Mouse (Mus musculus) hindbrain, embryonic 13.5 days (tissue): ENCODE measurements around the gene Fhl2. TPM values are rescaled to one million over a fixed set of nuclear protein-coding genes. Genes with fewer than 3 reads are reported as not detected.

Source experiments
- ATAC-seq: fragments of 200-750 bp; cut with Nextera tagmentation; 2 replicates; pipeline ENCODE4 v1.8.0; 2017; ENCODE audit warnings: moderate TSS enrichment; ENCODE audit not compliant: low FRiP score
- H3K27ac ChIP-seq: fragments of 300-500 bp; sonication (generic); 2 replicates; pipeline ENCODE4 v1.5.1; 2015; ENCODE audit warnings: inconsistent platforms, mild to moderate bottlenecking, moderate library complexity
- H3K27me3 ChIP-seq: fragments of 300-500 bp; sonication (generic); 2 replicates; pipeline ENCODE4 v1.6.1; 2015; ENCODE audit warnings: mild to moderate bottlenecking, inconsistent platforms
- H3K36me3 ChIP-seq: fragments of 300-500 bp; sonication (generic); 2 replicates; pipeline ENCODE4 v1.6.1; 2015; ENCODE audit warnings: mild to moderate bottlenecking, inconsistent platforms
- H3K4me1 ChIP-seq: fragments of 300-500 bp; sonication (generic); replicated peaks from 2 replicates; pipeline ENCODE4 v1.6.1; 2015; ENCODE audit warnings: inconsistent platforms
- H3K4me2 ChIP-seq: fragments of 300-500 bp; sonication (generic); 2 replicates; pipeline ENCODE4 v1.6.1; 2015; ENCODE audit warnings: inconsistent platforms, mild to moderate bottlenecking, moderate library complexity
- H3K4me3 ChIP-seq: fragments of 300-500 bp; sonication (generic); 2 replicates; pipeline ENCODE4 v1.5.1; 2015; ENCODE audit warnings: mild to moderate bottlenecking, inconsistent platforms
- H3K9ac ChIP-seq: fragments of 300-500 bp; sonication (generic); 2 replicates; pipeline ENCODE4 v1.6.1; 2015; ENCODE audit warnings: mild to moderate bottlenecking, inconsistent platforms
- H3K9me3 ChIP-seq: fragments of 300-500 bp; sonication (generic); 2 replicates; pipeline ENCODE4 v1.6.1; 2016; ENCODE audit warnings: inconsistent platforms
- WGBS: fragments of 180-500 bp; shearing (Covaris S2); methylation state at CpG from one replicate; pipeline ENCODE4 v1.1.7; 2015; 5-methylcytosine and 5-hydroxymethylcytosine counted together
- polyA plus RNA-seq: library from polyadenylated mRNA; unstranded; fragments of >200 nt; fragmentation: Nextera tagmentation; extraction: Ambion mirVana; gene quantifications from 2 replicates; pipeline ENCODE4 v1.2.1, GENCODE M21; 2015

The Fhl2 gene
- polyA plus RNA-seq, 1 experiment from 2014 or later: 19.8 TPM

DNA sequence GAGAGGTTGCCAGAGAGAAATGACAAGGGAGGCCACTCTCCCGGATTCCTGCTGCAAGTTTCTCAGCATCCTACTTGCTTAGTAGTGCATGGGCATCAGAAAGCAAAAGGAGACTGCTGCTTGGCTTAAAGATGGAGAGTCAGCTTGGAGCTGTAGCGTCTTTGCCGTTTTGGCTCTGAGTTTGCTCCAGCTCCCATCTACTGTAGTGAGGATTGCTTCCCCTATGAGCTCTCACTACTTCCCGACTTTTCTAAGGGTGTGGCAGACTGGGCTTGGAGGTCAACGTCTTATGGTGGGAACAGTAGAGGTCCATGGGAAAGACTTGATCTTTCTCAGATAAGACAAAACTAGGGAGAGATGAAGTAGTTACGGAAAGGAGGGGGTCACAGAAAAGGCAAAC lies 15.9 kb downstream of the Fhl2 start:
- 92% methylated on average over 6 of the region's 6 CpGs for WGBS
- H3K36me3 ChIP-seq: no peaks in the 10 kb centered on the region
- H3K4me1 ChIP-seq: no peaks in the 10 kb centered on the region
- no peaks in the 10 kb centered on the region for H3K27me3 ChIP-seq
- no peak overlapping the region for H3K27ac ChIP-seq
- no peak for ATAC-seq
- no peaks in the 10 kb centered on the region for H3K9me3 ChIP-seq
- no peak overlapping the region for H3K4me3 ChIP-seq
- no peak overlapping the region for H3K9ac ChIP-seq
- H3K4me2 ChIP-seq: no peak overlapping the region

DNA sequence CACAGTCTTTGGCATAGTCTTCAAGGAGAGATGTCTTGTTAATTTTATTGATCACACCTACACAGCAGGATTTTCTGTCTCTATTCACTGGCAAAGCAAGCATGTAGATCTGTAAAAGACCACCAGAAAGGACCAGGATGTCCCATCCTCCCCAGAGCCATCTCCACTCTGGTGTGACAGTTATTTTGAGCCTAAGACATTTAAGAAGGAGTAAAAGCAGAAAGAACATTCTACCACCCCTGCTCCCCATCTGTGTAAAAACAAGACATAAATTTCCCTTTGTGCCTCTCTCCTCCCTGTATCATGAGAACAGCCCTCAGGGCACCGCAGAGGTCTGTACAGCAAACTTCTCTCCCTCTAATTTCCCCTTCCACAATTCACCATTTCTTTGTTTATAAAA lies 18.0 kb downstream of the Fhl2 start:
- Histone ChIP-seq H3K27me3 (no peaks in the 10 kb centered on the region), H3K36me3 (no peaks in the 10 kb centered on the region), H3K9ac (no peak overlapping the region), H3K4me1 (no peaks in the 10 kb centered on the region), H3K9me3 (no peaks in the 10 kb centered on the region), H3K27ac (no peak overlapping the region), H3K4me2 (no peak overlapping the region), H3K4me3 (no peak overlapping the region)
- 100% methylated on average over 1 of the region's 1 CpGs for WGBS
- no peak for ATAC-seq

DNA sequence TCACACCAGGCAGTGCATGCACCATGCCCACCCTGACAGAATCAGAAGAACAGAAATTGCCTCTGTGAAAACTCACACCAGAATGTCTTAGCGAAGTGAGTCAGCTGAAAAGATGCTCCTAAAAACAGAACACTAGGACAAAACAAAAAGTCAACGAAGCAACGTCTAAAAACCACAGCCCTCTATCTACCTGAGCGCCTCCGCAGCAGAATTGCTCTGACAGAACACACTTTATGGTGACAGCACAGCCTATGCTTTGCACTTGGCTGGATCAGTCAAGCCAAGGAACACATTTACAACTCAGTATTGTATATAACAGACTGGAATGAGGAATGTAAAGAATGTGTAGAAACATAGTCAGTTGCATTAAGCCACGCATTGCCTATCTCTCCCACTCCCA lies 18.4 kb downstream of the Fhl2 start:
- Histone ChIP-seq H3K9me3 (no peaks in the 10 kb centered on the region), H3K27ac (no peak overlapping the region), H3K4me3 (no peak overlapping the region), H3K27me3 (no peaks in the 10 kb centered on the region), H3K4me2 (no peak overlapping the region), H3K4me1 (no peaks in the 10 kb centered on the region), H3K36me3 (no peaks in the 10 kb centered on the region), H3K9ac (no peak overlapping the region)
- 86% methylated on average over 6 of the region's 6 CpGs for WGBS
- ATAC-seq: no peak

DNA sequence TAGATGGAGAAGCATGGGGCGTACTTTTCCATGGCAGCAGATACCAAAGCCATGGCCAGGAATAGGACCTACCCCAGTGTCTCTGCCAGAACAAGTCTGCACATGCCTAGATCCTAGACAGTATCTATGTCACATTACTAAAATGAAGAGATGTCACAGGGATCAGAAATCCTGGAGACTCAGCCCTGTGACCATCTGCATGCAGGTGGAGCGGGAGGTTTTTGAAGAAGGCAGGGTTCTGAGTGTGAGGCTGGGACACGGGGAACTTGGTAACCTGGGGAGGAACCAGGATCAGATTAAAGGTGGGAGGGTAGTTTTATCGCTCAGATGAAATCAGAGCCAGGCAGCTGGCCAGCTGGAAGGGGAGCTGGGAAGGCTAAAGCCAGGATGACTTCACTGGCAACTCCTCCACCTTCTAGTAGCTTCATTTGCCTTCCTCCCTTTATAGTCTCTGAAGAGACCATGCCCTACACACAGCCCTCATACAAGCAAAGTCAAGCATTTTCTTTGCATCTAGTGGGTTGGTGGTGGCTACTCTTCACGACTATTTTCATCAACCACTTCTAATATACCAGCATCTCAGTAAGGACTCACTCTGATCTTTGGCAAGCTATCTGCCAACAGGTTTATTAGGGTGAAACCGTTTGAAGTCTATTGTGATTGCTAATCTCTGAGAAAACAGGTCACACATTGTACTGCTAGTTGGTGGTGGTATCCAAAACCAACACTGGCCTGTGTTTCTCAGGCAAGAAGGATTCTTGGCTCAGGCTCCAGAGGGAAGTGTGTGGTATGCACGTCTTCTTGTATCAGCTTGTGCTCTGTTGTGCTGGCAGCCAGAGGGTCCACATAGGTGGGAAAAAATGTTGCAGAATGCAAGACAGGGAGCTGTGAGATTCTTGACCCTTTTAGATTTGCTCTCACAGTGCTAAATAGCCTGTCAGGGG lies 23.2 kb downstream of the Fhl2 start:
- WGBS: 85% methylated on average over 7 of the region's 7 CpGs
- Histone ChIP-seq H3K4me1 (no peaks in the 10 kb centered on the region), H3K36me3 (no peaks in the 10 kb centered on the region), H3K4me3 (no peak overlapping the region), H3K27ac (no peak overlapping the region), H3K9ac (no peak overlapping the region), H3K4me2 (no peak overlapping the region), H3K9me3 (no peaks in the 10 kb centered on the region), H3K27me3 (no peaks in the 10 kb centered on the region)
- no peak for ATAC-seq

DNA sequence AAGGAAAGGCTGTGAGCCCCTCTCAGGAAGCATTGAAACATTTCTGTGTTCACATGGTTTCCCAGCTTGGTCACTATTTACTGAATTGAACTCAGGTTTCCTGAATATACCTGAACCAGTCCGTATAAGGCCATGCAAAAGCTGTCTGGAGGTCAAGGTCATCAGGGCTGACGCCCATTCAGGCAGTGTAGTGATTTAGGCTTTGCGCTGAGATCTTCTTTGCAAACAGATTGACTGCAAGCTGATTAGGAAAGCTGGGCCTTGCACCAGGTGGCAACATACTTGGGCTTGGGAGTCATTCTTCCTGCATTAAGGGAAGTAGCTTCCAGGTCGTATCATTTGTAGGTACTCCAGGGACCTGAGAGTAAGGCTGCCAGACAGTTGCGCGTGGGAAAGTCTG lies 25.0 kb downstream of the Fhl2 start:
- no peak for ATAC-seq
- 85% methylated on average over 6 of the region's 6 CpGs for WGBS
- Histone ChIP-seq H3K27me3 (no peaks in the 10 kb centered on the region), H3K4me1 (no peaks in the 10 kb centered on the region), H3K36me3 (no peaks in the 10 kb centered on the region), H3K9me3 (no peaks in the 10 kb centered on the region), H3K4me2 (no peak overlapping the region), H3K4me3 (no peak overlapping the region), H3K9ac (no peak overlapping the region), H3K27ac (no peak overlapping the region)

DNA sequence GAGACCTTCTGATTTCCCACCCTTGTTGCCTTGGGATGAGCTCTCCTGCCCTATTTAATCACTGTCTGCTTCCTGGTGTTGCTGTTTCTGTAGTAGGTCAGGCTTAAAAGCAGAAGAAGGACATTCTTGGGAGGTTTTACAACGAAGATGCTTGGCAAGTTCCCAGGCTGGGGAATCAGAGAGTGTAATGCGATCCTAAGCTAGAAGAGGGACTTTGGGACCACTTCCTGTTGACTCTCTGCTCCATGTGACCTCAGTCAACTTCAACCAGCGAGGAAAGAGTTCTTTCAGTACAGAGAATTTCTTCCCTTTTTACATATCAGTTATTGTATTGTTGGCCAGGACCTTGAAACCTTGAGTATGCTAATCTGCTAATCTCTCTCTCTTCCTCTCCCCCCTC lies 25.7 kb downstream of the Fhl2 start:
- Histone ChIP-seq H3K9ac (no peak overlapping the region), H3K27ac (no peak overlapping the region), H3K4me2 (no peak overlapping the region), H3K4me1 (no peaks in the 10 kb centered on the region), H3K4me3 (no peak overlapping the region), H3K27me3 (no peaks in the 10 kb centered on the region), H3K36me3 (no peaks in the 10 kb centered on the region), H3K9me3 (no peaks in the 10 kb centered on the region)
- no peak for ATAC-seq
- WGBS: 48% methylated on average over 3 of the region's 3 CpGs

DNA sequence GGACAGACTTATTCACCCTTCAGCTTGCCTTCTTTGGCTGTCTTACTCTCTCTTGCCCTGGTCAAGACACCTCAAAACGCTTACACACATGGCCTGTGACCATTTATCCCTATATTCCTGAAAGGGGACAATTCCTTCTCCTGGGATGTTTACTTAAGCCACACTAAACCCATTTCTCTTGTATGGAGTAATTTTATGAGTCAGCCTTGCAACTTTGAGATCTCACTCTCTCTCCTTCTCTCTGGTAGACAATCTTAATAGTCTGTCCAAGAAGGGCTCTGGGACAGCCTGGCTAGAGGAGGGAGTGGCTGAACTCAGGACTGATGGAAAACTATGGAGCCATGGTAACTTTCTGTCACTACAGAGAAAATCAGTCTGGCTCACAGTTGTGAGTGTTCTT lies 27.1 kb downstream of the Fhl2 start:
- Histone ChIP-seq H3K36me3 (no peaks in the 10 kb centered on the region), H3K4me2 (no peak overlapping the region), H3K4me1 (no peaks in the 10 kb centered on the region), H3K27ac (no peak overlapping the region), H3K4me3 (no peak overlapping the region), H3K9ac (no peak overlapping the region), H3K27me3 (peaks cover 2% of the 10 kb centered on the region; the same call in 1 of the 2 replicates), H3K9me3 (no peaks in the 10 kb centered on the region)
- 89% methylated on average over 1 of the region's 1 CpGs for WGBS
- ATAC-seq: no peak

DNA sequence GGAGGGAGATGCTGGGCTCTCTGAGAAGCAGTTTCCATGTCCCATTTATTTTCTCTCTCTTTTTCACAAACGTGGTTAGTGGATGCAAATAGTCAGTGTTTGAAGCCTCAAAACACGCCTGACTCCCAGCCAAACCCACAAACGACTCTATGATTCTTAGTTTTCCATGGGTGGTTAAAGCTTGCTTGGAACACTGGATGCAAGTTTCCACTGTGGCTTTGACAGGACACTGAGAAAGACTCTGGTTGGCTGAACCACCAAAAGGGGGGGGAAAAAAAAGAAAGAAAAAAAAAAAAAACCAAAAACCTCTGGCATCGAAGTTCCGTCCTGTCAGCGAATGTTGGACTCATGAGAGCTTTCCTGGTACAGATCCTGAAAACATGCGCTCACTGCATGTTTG lies 27.6 kb downstream of the Fhl2 start:
- Histone ChIP-seq H3K9ac (no peak overlapping the region), H3K36me3 (no peaks in the 10 kb centered on the region), H3K27ac (no peak overlapping the region), H3K9me3 (no peaks in the 10 kb centered on the region), H3K4me1 (0 out of 2 replicates have a peak, but pooled peaks cover under 1% of the 10 kb centered on the region), H3K27me3 (peaks cover 6% of the 10 kb centered on the region; the same call in 1 of the 2 replicates), H3K4me3 (no peak overlapping the region), H3K4me2 (no peak overlapping the region)
- no peak for ATAC-seq
- WGBS: 87% methylated on average over 7 of the region's 7 CpGs

DNA sequence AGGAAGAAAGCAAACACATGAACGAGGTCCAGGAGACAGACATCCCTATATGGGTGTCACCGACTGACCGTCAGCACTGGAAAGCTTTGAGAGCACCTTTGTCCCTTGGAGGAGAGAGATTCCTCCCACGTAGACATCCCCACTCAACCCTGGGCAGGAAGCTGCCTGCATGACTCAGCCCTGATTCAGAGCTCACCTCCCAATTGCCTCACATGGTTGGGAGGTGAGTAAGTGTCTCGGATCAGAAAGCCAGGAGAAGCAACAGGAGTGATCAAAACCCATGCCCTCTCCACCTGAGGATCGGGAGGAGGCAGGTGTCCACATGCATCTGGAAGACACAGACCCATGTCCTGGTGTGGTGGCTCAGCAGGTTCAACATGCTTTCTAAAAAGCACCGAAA lies 28.2 kb downstream of the Fhl2 start:
- Histone ChIP-seq H3K27ac (no peak overlapping the region), H3K9me3 (no peaks in the 10 kb centered on the region), H3K4me3 (no peak overlapping the region), H3K4me1 (0 out of 2 replicates have a peak, but pooled peaks cover 5% of the 10 kb centered on the region), H3K27me3 (peaks cover 7% of the 10 kb centered on the region; the same call in 1 of the 2 replicates), H3K9ac (no peak overlapping the region), H3K4me2 (no peak overlapping the region), H3K36me3 (no peaks in the 10 kb centered on the region)
- 85% methylated on average over 7 of the region's 7 CpGs for WGBS
- no peak for ATAC-seq

DNA sequence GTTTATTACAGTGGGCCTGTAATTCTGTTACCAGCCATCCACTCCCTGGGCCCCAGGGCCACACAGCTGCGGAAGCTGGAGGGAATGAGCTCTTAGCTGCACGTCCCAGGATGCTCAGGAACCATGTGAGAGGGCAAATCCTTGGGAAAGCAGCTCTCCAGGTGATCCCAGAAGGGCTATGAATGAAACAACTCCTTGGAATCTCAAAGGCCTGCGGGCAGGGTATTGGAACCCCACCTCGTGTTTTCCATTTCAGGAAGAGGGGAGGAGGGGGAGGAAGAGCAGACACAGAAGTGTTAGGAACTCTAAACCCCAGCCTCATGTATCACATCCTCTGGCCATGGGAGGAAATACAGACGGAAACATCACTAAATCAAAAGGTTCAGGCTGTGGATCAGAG lies 28.8 kb downstream of the Fhl2 start:
- WGBS: 50% methylated on average over 5 of the region's 5 CpGs
- Histone ChIP-seq H3K27ac (no peak overlapping the region), H3K4me2 (no peak overlapping the region), H3K9me3 (no peaks in the 10 kb centered on the region), H3K4me1 (peaks cover 10% of the 10 kb centered on the region; the same call in 1 of the 2 replicates), H3K4me3 (no peak overlapping the region), H3K9ac (no peak overlapping the region), H3K27me3 (peaks cover 7% of the 10 kb centered on the region; the same call in 1 of the 2 replicates), H3K36me3 (no peaks in the 10 kb centered on the region)
- no peak for ATAC-seq

DNA sequence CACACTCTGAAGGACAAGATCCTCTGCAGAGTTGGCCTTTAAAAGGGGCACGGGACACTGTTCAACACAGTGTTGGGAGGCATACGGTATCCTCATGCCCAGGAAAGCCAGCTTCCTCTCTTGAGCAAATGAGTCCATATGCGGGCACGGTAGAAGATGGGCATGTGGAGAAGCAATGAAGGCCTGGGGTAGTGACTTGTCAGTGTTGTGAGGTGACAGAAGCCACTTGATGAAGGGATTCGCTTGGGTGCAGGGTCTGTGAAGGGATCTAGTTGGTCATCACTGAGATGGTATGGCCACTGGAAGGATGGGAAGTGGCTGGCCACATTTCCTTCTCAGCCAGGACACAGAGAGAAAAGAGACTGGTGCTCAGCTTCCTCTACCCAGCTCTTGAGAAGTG lies 32.2 kb downstream of the Fhl2 start:
- Histone ChIP-seq H3K36me3 (no peaks in the 10 kb centered on the region), H3K9me3 (no peaks in the 10 kb centered on the region), H3K4me1 (peaks cover 21% of the 10 kb centered on the region; the same call in 1 of the 2 replicates), H3K4me3 (no peak overlapping the region), H3K4me2 (no peak overlapping the region; the same call in 1 of the 2 replicates), H3K27me3 (peaks cover 13% of the 10 kb centered on the region; the same call in 1 of the 2 replicates), H3K27ac (no peak overlapping the region), H3K9ac (no peak overlapping the region)
- 94% methylated on average over 5 of the region's 5 CpGs for WGBS
- ATAC-seq: no peak

DNA sequence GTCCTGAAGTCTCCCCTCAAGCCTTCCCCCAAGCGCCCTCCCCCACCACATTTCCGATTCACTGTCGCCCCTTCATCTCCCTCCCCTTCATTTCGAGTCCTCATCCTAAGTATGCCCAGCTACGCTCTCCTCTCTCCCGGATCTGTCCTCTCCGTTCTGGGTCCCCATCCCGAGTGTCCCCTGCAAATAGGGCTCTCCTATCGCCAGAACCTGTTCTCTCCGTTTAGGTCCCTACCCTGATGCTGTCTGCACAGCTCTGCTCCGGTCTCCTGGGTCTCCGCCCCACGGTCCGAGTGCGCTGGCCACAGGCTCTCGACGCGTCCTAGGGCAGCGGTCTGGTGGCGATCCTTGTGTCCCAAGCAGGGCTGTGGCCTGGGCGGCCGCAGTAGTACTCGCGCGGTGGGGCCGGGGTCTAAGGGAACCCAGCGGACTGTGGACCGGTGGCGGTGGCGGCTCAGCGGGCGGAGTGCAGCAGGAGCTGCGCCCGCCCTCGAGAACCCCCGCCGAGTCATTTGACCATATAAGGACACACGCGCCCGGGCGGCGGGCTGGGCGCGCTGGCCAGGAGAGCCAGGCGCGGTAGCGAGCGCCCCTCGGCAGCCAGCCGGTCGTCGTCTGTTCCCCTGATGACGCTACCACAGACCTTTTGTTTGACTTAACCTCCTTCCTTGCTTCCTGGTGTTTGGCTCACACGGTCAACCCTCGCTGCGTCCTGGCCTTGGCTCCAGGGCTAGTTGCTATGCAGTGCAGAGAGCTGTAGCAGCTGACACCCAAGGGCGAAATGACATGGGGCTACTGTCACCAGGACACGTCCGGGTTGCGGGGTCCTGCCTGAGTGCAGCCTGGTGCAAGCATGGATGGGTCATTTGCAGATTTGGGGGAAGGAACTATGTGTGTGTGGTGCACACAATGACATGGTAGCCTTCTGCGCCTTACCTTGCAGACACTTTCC lies 33.0 kb downstream of the Fhl2 start:
- Histone ChIP-seq H3K9ac (peak overlapping the region; percentile 84), H3K4me3 (peak overlapping the region; percentile 63), H3K36me3 (no peaks in the 10 kb centered on the region), H3K9me3 (no peaks in the 10 kb centered on the region), H3K27me3 (peaks cover 13% of the 10 kb centered on the region; the same call in 1 of the 2 replicates), H3K4me1 (peaks cover 25% of the 10 kb centered on the region; the same call in 1 of the 2 replicates), H3K27ac (peak overlapping the region; percentile 73), H3K4me2 (peak overlapping the region; percentile 79)
- ATAC-seq: peak; percentile 95
- 4% methylated on average over 61 of the region's 61 CpGs for WGBS
